ENCODE assay signal across 8 mouse cellular contexts in genomic region chr11:117330951-117331254, GRCm38 (mm10).
DNase-seq lines count a peak whose midpoint lies in the region; ATAC-seq and TF ChIP-seq lines count a peak whose summit lies in the region.
"Had no signal": no experiment of that assay in that cellular context is flagged by ENCODE, and none has a peak within 500 bp of the region (broad histone marks: within the 10 kb centered on the region; RNA-seq: fewer than 3 reads in every experiment).

No protein-coding gene starts in this region.

- 21% methylated on average over 7 of the region's 7 CpGs for WGBS in forebrain, embryonic 14.5 days
- 58% methylated on average over 7 of the region's 7 CpGs for WGBS in liver, adult 2 months
- 30% methylated on average over 7 of the region's 7 CpGs for WGBS in stomach, embryonic 16.5 days

- ATAC-seq in megakaryocyte, adult 5-6 weeks (ENCODE audit: poor library complexity, severe bottlenecking): no peak
- ATAC-seq in forebrain, embryonic 14.5 days: no peak
- no peak for ATAC-seq in stomach, embryonic 16.5 days (ENCODE audit: insufficient read depth, low FRiP score)

- H3K79me2 ChIP-seq in liver, adult 2 months (ENCODE audit: control insufficient read depth, insufficient read depth, low read length): peaks cover 50% of the 10 kb centered on the region

- H3K4me2 ChIP-seq in forebrain, embryonic 14.5 days (ENCODE audit: low read length): peak overlapping the region; percentile 87; the same call in 1 of the 2 replicates
- 0 out of 2 replicates have a peak overlapping the region, but pooled peaks have one; percentile 89 for H3K4me2 ChIP-seq in stomach, embryonic 16.5 days (ENCODE audit: low read depth, low read length)

- peak overlapping the region; percentile 96 for H3K4me3 ChIP-seq in megakaryocyte, embryonic 14.5 days (replicated peaks)
- H3K4me3 ChIP-seq in forebrain, embryonic 14.5 days (ENCODE audit: low read depth, low read length): no peak overlapping the region
- H3K4me3 ChIP-seq in liver, adult 2 months (ENCODE audit: insufficient read depth, low read depth, low read length): no peak overlapping the region
- H3K4me3 ChIP-seq in stomach, embryonic 16.5 days (replicated peaks; ENCODE audit: low read length): no peak overlapping the region

- H3K36me3 ChIP-seq in megakaryocyte, embryonic 14.5 days (replicated peaks; ENCODE audit: low read length): peaks cover 46% of the 10 kb centered on the region
- H3K36me3 ChIP-seq in forebrain, embryonic 14.5 days (ENCODE audit: control insufficient read depth, insufficient read depth, low read length): no peaks in the 10 kb centered on the region
- H3K36me3 ChIP-seq in liver, adult 2 months (ENCODE audit: control insufficient read depth, insufficient read depth, low read length): no peaks in the 10 kb centered on the region
- H3K36me3 ChIP-seq in stomach, embryonic 16.5 days (ENCODE audit: control insufficient read depth, insufficient read depth, low read length): no peaks in the 10 kb centered on the region

- H3K27ac ChIP-seq in forebrain, embryonic 14.5 days (ENCODE audit: low read depth, low read length): peak overlapping the region; percentile 99
- peak overlapping the region; percentile 27 for H3K27ac ChIP-seq in liver, adult 2 months (replicated peaks; ENCODE audit: insufficient read depth, low read depth, low read length)
- peak overlapping the region; percentile 90 for H3K27ac ChIP-seq in stomach, embryonic 16.5 days (ENCODE audit: low read length)

- no peak for TF ChIP-seq POLR2A in liver, adult 2 months (IDR thresholded peaks at IDR 0.05; ENCODE audit: extremely low read depth, insufficient read depth, low read length)

- peak overlapping the region; percentile 91; the same call in 1 of the 2 replicates for H3K9ac ChIP-seq in forebrain, embryonic 14.5 days (ENCODE audit: low read length)
- no peak overlapping the region for H3K9ac ChIP-seq in liver, adult 2 months (ENCODE audit: low read depth, low read length)
- H3K9ac ChIP-seq in stomach, embryonic 16.5 days (ENCODE audit: low read length): no peak overlapping the region

- H3K9me3 ChIP-seq in megakaryocyte, embryonic 14.5 days: no peaks in the 10 kb centered on the region
- H3K9me3 ChIP-seq in forebrain, embryonic 14.5 days (replicated peaks; ENCODE audit: control insufficient read depth, low read length): no peaks in the 10 kb centered on the region
- H3K9me3 ChIP-seq in stomach, embryonic 16.5 days (replicated peaks; ENCODE audit: control insufficient read depth, low read length): no peaks in the 10 kb centered on the region

- H3K27me3 ChIP-seq in megakaryocyte, embryonic 14.5 days (replicated peaks): no peaks in the 10 kb centered on the region
- H3K27me3 ChIP-seq in forebrain, embryonic 14.5 days (replicated peaks; ENCODE audit: control insufficient read depth, insufficient read depth, low read length): no peaks in the 10 kb centered on the region
- H3K27me3 ChIP-seq in liver, adult 2 months (ENCODE audit: control insufficient read depth, insufficient read depth, low read length): no peaks in the 10 kb centered on the region
- no peaks in the 10 kb centered on the region for H3K27me3 ChIP-seq in stomach, embryonic 16.5 days (ENCODE audit: control insufficient read depth, insufficient read depth, low read length)

- H3K4me1 ChIP-seq in megakaryocyte, embryonic 14.5 days: peaks cover 99% of the 10 kb centered on the region
- H3K4me1 ChIP-seq in forebrain, embryonic 14.5 days (ENCODE audit: control insufficient read depth, insufficient read depth, low read length): peaks cover 51% of the 10 kb centered on the region
- peaks cover 64% of the 10 kb centered on the region for H3K4me1 ChIP-seq in liver, adult 2 months (ENCODE audit: control insufficient read depth, insufficient read depth, low read length)
- peaks cover 68% of the 10 kb centered on the region for H3K4me1 ChIP-seq in stomach, embryonic 16.5 days (ENCODE audit: control insufficient read depth, insufficient read depth, low read length)

- no peak for DNase-seq in forebrain, embryonic 14.5 days (ENCODE audit: low spot score)
- no peak for DNase-seq in liver, adult 2 months (ENCODE audit: extremely low read depth, low read depth, low spot score)
- DNase-seq in cerebellum, postnatal 14 days: no peak
- no peak for DNase-seq in frontal cortex, adult 2 months (ENCODE audit: extremely low spot score in 1 of 2, low spot score in 1 of 2)
- DNase-seq: gastrocnemius, postnatal 36 days had no signal

- no peak for TF ChIP-seq CTCF in liver, adult 2 months (IDR thresholded peaks at IDR 0.05; ENCODE audit: low read depth, low read length)

Comparison
In these comparisons a context has a peak if more than half of its experiments do, and no peak if none do; other contexts are left out.
1. H3K27ac ChIP-seq: peak in every context shown above with its lines; median percentile 99 in forebrain, embryonic 14.5 days; 90 in stomach, embryonic 16.5 days; 27 in liver, adult 2 months.